ENCODE assay signal across 11 mouse cellular contexts in the genomic region with DNA sequence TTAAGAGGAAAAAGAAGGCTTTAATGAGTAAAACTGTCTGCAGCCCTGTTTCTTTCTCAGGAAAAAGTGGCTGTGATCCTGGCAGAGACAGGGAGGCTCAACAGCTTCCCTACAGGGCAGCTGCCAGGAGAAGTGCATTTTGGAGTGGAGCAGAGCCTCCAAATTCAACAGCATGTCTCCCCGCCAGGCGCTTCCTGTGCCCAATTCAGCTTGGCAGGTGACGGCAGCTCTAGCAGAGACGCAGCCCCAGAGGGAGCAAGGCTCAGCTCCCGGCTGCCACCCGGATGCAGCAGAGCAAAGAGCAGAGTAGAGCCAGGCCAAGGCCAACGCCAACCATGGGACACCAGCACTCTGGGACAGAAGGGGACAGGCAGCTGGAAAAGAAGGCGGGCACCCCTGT. TPM values are rescaled to one million over a fixed set of nuclear protein-coding genes. Genes with fewer than 3 reads are reported as not detected.
A peak's percentile ranks its signal among the peaks of the same experiment; 100 is the strongest.
DNase-seq lines count a peak whose midpoint lies in the region; ATAC-seq and TF ChIP-seq lines count a peak whose summit lies in the region.
"Had no signal": no experiment of that assay in that cellular context is flagged by ENCODE, and none has a peak within 500 bp of the region (broad histone marks: within the 10 kb centered on the region; RNA-seq: fewer than 3 reads in every experiment).

No protein-coding gene starts in this region.

- H3K4me3 ChIP-seq in forebrain, embryonic 15.5 days = no peak overlapping the region
- peak overlapping the region; percentile 9; the same call in 1 of the 2 replicates for H3K4me3 ChIP-seq in liver, embryonic 16.5 days (ENCODE audit: low read depth, low read length)
- H3K4me3 ChIP-seq in stomach, postnatal 0 days (ENCODE audit: low read depth, low read length) = no peak overlapping the region
- H3K4me3 ChIP-seq: heart, embryonic 15.5 days; intestine, embryonic 15.5 days had no signal

- H3K4me2 ChIP-seq in forebrain, embryonic 15.5 days (replicated peaks) = no peak overlapping the region
- H3K4me2 ChIP-seq in liver, embryonic 16.5 days (ENCODE audit: low read depth, low read length) = peak overlapping the region; percentile 70
- no peak overlapping the region for H3K4me2 ChIP-seq in stomach, postnatal 0 days (replicated peaks; ENCODE audit: low read depth)
- H3K4me2 ChIP-seq: heart, embryonic 15.5 days; intestine, embryonic 15.5 days had no signal

- peaks cover 6% of the 10 kb centered on the region; the same call in 1 of the 2 replicates for H3K27me3 ChIP-seq in forebrain, embryonic 15.5 days
- H3K27me3 ChIP-seq in liver, embryonic 16.5 days (ENCODE audit: control insufficient read depth, insufficient read depth, low read depth, low read length) = peaks cover 18% of the 10 kb centered on the region
- no peaks in the 10 kb centered on the region for H3K27me3 ChIP-seq in stomach, postnatal 0 days (ENCODE audit: control insufficient read depth, insufficient read depth, low read length)

- peak; percentile 46 for DNase-seq in layer of hippocampus, adult 9-11 months
- no peak for DNase-seq in layer of hippocampus, adult 18-20 months (ENCODE audit: low spot score in 2 of 2)
- peak; percentile 30 to 32 for DNase-seq in cerebellum, adult 18-20 months
- no peak for DNase-seq in spleen, postnatal 14 days (ENCODE audit: low spot score in 2 of 2)
- no peak for DNase-seq in stomach, postnatal 0 days (ENCODE audit: low spot score)

- peak overlapping the region; percentile 42 for H3K27ac ChIP-seq in forebrain, embryonic 15.5 days (replicated peaks)
- peak overlapping the region; percentile 34; the same call in 1 of the 2 replicates for H3K27ac ChIP-seq in liver, embryonic 16.5 days (ENCODE audit: low read length)
- H3K27ac ChIP-seq in stomach, postnatal 0 days (replicated peaks) = no peak overlapping the region
- H3K27ac ChIP-seq: heart, embryonic 15.5 days; intestine, embryonic 15.5 days; macrophage had no signal

- WGBS in forebrain, embryonic 15.5 days = 55% methylated on average over 8 of the region's 8 CpGs
- WGBS in liver, embryonic 16.5 days (ENCODE audit: insufficient replicate concordance) = 58% methylated on average over 8 of the region's 8 CpGs
- 72% methylated on average over 8 of the region's 8 CpGs for WGBS in stomach, postnatal 0 days

- no peaks in the 10 kb centered on the region for H3K36me3 ChIP-seq in forebrain, embryonic 15.5 days
- H3K36me3 ChIP-seq in liver, embryonic 16.5 days (ENCODE audit: control insufficient read depth, insufficient read depth) = no peaks in the 10 kb centered on the region
- H3K36me3 ChIP-seq in stomach, postnatal 0 days (ENCODE audit: control insufficient read depth, insufficient read depth, low read length) = no peaks in the 10 kb centered on the region
- H3K36me3 ChIP-seq: heart, embryonic 15.5 days; intestine, embryonic 15.5 days had no signal

- peaks cover 19% of the 10 kb centered on the region for H3K4me1 ChIP-seq in forebrain, embryonic 15.5 days
- peaks cover 47% of the 10 kb centered on the region for H3K4me1 ChIP-seq in liver, embryonic 16.5 days (ENCODE audit: control insufficient read depth, low read depth, low read length)
- no peaks in the 10 kb centered on the region for H3K4me1 ChIP-seq in stomach, postnatal 0 days (replicated peaks; ENCODE audit: control insufficient read depth, insufficient read depth)
- H3K4me1 ChIP-seq: heart, embryonic 15.5 days; intestine, embryonic 15.5 days had no signal

- no peak overlapping the region for H3K9ac ChIP-seq in forebrain, embryonic 15.5 days (replicated peaks)
- H3K9ac ChIP-seq in liver, embryonic 16.5 days (ENCODE audit: low read depth, low read length) = peak overlapping the region; percentile 43; the same call in 1 of the 2 replicates
- H3K9ac ChIP-seq in stomach, postnatal 0 days (ENCODE audit: low read length) = no peak overlapping the region
- H3K9ac ChIP-seq: heart, embryonic 15.5 days; intestine, embryonic 15.5 days had no signal

- H3K9me3 ChIP-seq in forebrain, embryonic 15.5 days = no peaks in the 10 kb centered on the region
- H3K9me3 ChIP-seq in liver, embryonic 16.5 days (replicated peaks; ENCODE audit: control insufficient read depth, low read length) = no peaks in the 10 kb centered on the region
- H3K9me3 ChIP-seq in stomach, postnatal 0 days (ENCODE audit: control insufficient read depth, low read length) = no peaks in the 10 kb centered on the region
- H3K9me3 ChIP-seq: heart, embryonic 15.5 days; intestine, embryonic 15.5 days had no signal

- no peak for TF ChIP-seq EP300 in stomach, postnatal 0 days (optimal IDR thresholded peaks at IDR 0.05)

- peak; percentile 82 for ATAC-seq in forebrain, embryonic 15.5 days (replicated peaks)
- ATAC-seq in liver, embryonic 16.5 days (ENCODE audit: low read depth) = no peak
- no peak for ATAC-seq in stomach, postnatal 0 days (ENCODE audit: low FRiP score, low TSS enrichment)
- ATAC-seq: intestine, embryonic 15.5 days had no signal

- no peak for TF ChIP-seq CTCF in stomach, postnatal 0 days (IDR thresholded peaks at IDR 0.05; ENCODE audit: low read depth)

RNA-seq across cellular contexts. Expression of a gene that starts 3.4 kb away (rescaled TPM):
- total RNA-seq in layer of hippocampus, adult 18-20 months (2021) = 1 to 10 TPM in 1 of 2 experiments, under 1 TPM in 1; 0.66 to 1.3 TPM
- 1.2 TPM in 2 replicates for polyA plus RNA-seq in forebrain, embryonic 15.5 days (2015; fragmentation: Nextera tagmentation; extraction: Ambion mirVana)
- not detected in 2 replicates for polyA plus RNA-seq in liver, embryonic 16.5 days (2015; fragmentation: Nextera tagmentation; extraction: Ambion mirVana)
- not detected in 2 replicates for polyA plus RNA-seq in stomach, postnatal 0 days (2015; fragmentation: Nextera tagmentation; extraction: Ambion mirVana)
- polyA plus RNA-seq: intestine, embryonic 15.5 days; spleen, adult 2 months had no signal

RNA-seq across cellular contexts. Expression of a gene that starts 49.4 kb away (rescaled TPM):
- 10 to 100 TPM; 49.2 to 54.0 TPM for total RNA-seq in layer of hippocampus, adult 18-20 months (2021)
- polyA plus RNA-seq in forebrain, embryonic 15.5 days (2015; fragmentation: Nextera tagmentation; extraction: Ambion mirVana) = 21.5 and 21.8 TPM in 2 replicates
- polyA plus RNA-seq in liver, embryonic 16.5 days (2015; fragmentation: Nextera tagmentation; extraction: Ambion mirVana) = not detected in 2 replicates
- polyA plus RNA-seq in stomach, postnatal 0 days (2015; fragmentation: Nextera tagmentation; extraction: Ambion mirVana) = 0.13 TPM in 2 replicates

Comparison
In these comparisons a context has a peak if more than half of its experiments do, and no peak if none do; other contexts are left out.
1. DNase-seq: peak in layer of hippocampus, adult 9-11 months (single experiment) and cerebellum, adult 18-20 months (2 of 2); none in layer of hippocampus, adult 18-20 months (0 of 2), spleen, postnatal 14 days (0 of 2) and stomach, postnatal 0 days (single experiment).
2. RNA of a gene that starts 49.4 kb away (polyA plus RNA-seq): 21.5 to 21.8 TPM in forebrain, embryonic 15.5 days; 0.13 TPM in stomach, postnatal 0 days and not detected in liver, embryonic 16.5 days; every median in the first group is over 10 times any median in the second.